In genomic region chr7:116286611-116287355, GRCm38 (mm10) we compare ENCODE assay signal across 11 mouse cellular contexts. TPM values are rescaled to one million over a fixed set of nuclear protein-coding genes. Genes with fewer than 3 reads are reported as not detected.
DNase-seq lines count a peak whose midpoint lies in the region; ATAC-seq and TF ChIP-seq lines count a peak whose summit lies in the region.
"Had no signal": no experiment of that assay in that cellular context is flagged by ENCODE, and none has a peak within 500 bp of the region (broad histone marks: within the 10 kb centered on the region; RNA-seq: fewer than 3 reads in every experiment).

No protein-coding gene starts in this region.

- peak overlapping the region; percentile 50 for H3K9ac ChIP-seq in heart, embryonic 16.5 days (ENCODE audit: low read length)
- no peak overlapping the region for H3K9ac ChIP-seq in lung, postnatal 0 days (replicated peaks; ENCODE audit: low read depth)
- H3K9ac ChIP-seq: hindbrain, embryonic 12.5 days; neural tube, embryonic 12.5 days had no signal

- TF ChIP-seq CTCF in lung, postnatal 0 days (IDR thresholded peaks at IDR 0.05): no peak

- H3K36me3 ChIP-seq in heart, embryonic 16.5 days (ENCODE audit: control insufficient read depth, insufficient read depth): no peaks in the 10 kb centered on the region
- no peaks in the 10 kb centered on the region for H3K36me3 ChIP-seq in lung, postnatal 0 days (ENCODE audit: insufficient read depth, low read length)
- H3K36me3 ChIP-seq: hindbrain, embryonic 12.5 days; neural tube, embryonic 12.5 days had no signal

- DNase-seq in heart, adult 9 months (ENCODE audit: low spot score in 2 of 2): no peak
- DNase-seq in R1 (ENCODE audit: low read depth, low spot score): peak; percentile 88
- DNase-seq in kidney, postnatal 10 days: peak; percentile 37
- peak; percentile 61 for DNase-seq in lung, postnatal 0 days (ENCODE audit: low spot score)
- DNase-seq in gastrocnemius, adult 18-20 months (ENCODE audit: low spot score): no peak
- no peak for DNase-seq in spleen, adult 18-20 months
- no peak for DNase-seq in frontal cortex, postnatal 25 days (ENCODE audit: low spot score in 2 of 2)

- ATAC-seq in heart, embryonic 16.5 days (replicated peaks; ENCODE audit: extremely low read depth, insufficient read depth, low FRiP score): no peak
- peak; percentile 63 for ATAC-seq in lung, postnatal 0 days

- no peaks in the 10 kb centered on the region for H3K27me3 ChIP-seq in heart, embryonic 16.5 days (ENCODE audit: control insufficient read depth, insufficient read depth, low read length)
- no peaks in the 10 kb centered on the region for H3K27me3 ChIP-seq in lung, postnatal 0 days (replicated peaks; ENCODE audit: insufficient read depth, low read length)
- H3K27me3 ChIP-seq: hindbrain, embryonic 12.5 days; neural tube, embryonic 12.5 days had no signal

- H3K4me3 ChIP-seq in heart, embryonic 16.5 days (ENCODE audit: low read length): no peak overlapping the region
- H3K4me3 ChIP-seq in lung, postnatal 0 days (ENCODE audit: low read depth, low read length): no peak overlapping the region
- H3K4me3 ChIP-seq: hindbrain, embryonic 12.5 days; neural tube, embryonic 12.5 days had no signal

- no peaks in the 10 kb centered on the region for H3K9me3 ChIP-seq in heart, embryonic 16.5 days (replicated peaks; ENCODE audit: control insufficient read depth, low read length)
- no peaks in the 10 kb centered on the region for H3K9me3 ChIP-seq in lung, postnatal 0 days (ENCODE audit: low read length)
- H3K9me3 ChIP-seq: G1E; hindbrain, embryonic 12.5 days; neural tube, embryonic 12.5 days had no signal

- peak overlapping the region; percentile 90 for H3K27ac ChIP-seq in heart, embryonic 16.5 days (ENCODE audit: low read length)
- H3K27ac ChIP-seq in lung, postnatal 0 days (ENCODE audit: low read length): peak overlapping the region; percentile 57
- H3K27ac ChIP-seq: hindbrain, embryonic 12.5 days; neural tube, embryonic 12.5 days had no signal

- WGBS in heart, embryonic 16.5 days: 36% methylated on average over 11 of the region's 11 CpGs
- WGBS in lung, postnatal 0 days: 24% methylated on average over 11 of the region's 11 CpGs

- peak; percentile 48; the same call in 1 of the 2 replicates for TF ChIP-seq EP300 in lung, postnatal 0 days (IDR thresholded peaks at IDR 0.05)

- H3K4me2 ChIP-seq in heart, embryonic 16.5 days (ENCODE audit: low read depth, low read length): no peak overlapping the region
- no peak overlapping the region for H3K4me2 ChIP-seq in lung, postnatal 0 days (replicated peaks; ENCODE audit: low read depth, low read length)
- H3K4me2 ChIP-seq: hindbrain, embryonic 12.5 days; neural tube, embryonic 12.5 days had no signal

- H3K4me1 ChIP-seq in heart, embryonic 16.5 days (ENCODE audit: control insufficient read depth, insufficient read depth, low read length): peaks cover 28% of the 10 kb centered on the region
- H3K4me1 ChIP-seq in lung, postnatal 0 days (ENCODE audit: insufficient read depth, low read depth, low read length): peaks cover 10% of the 10 kb centered on the region; the same call in 1 of the 2 replicates

RNA-seq across cellular contexts. Expression of gene Plekha7, which starts 21.4 kb away (rescaled TPM):
- polyA plus RNA-seq in heart, embryonic 16.5 days (2015; fragmentation: Nextera tagmentation; extraction: Ambion mirVana): 40.9 and 44.5 TPM in 2 replicates
- polyA plus RNA-seq in lung, postnatal 0 days (2015; fragmentation: Nextera tagmentation; extraction: Ambion mirVana): 5.7 and 7.0 TPM in 2 replicates
- 1 to 10 TPM in 1 of 2 experiments, under 1 TPM in 1; 0.71 to 1.5 TPM for total RNA-seq in gastrocnemius, adult 18-20 months (2021)

RNA-seq across cellular contexts. Expression of gene Rps13, which starts 47.2 kb away (rescaled TPM):
- 427 and 491 TPM in 2 replicates for polyA plus RNA-seq in heart, embryonic 16.5 days (2015; fragmentation: Nextera tagmentation; extraction: Ambion mirVana)
- 435 and 500 TPM in 2 replicates for polyA plus RNA-seq in lung, postnatal 0 days (2015; fragmentation: Nextera tagmentation; extraction: Ambion mirVana)
- total RNA-seq in gastrocnemius, adult 18-20 months (2021): 100 to 1,000 TPM; 260 to 323 TPM

Comparison
In these comparisons a context has a peak if more than half of its experiments do, and no peak if none do; other contexts are left out.
1. DNase-seq: peak in R1 (single experiment), kidney, postnatal 10 days (single experiment) and lung, postnatal 0 days (single experiment); none in heart, adult 9 months (0 of 2), gastrocnemius, adult 18-20 months (single experiment), spleen, adult 18-20 months (0 of 2) and frontal cortex, postnatal 25 days (0 of 2).